Mouse (Mus musculus) hindbrain, embryonic 14.5 days (tissue): ENCODE measurements around the gene Slc45a1. TPM values are rescaled to one million over a fixed set of nuclear protein-coding genes. Genes with fewer than 3 reads are reported as not detected.

Experiments
- ATAC-seq: fragments of 200-750 bp; cut with Nextera tagmentation; 2 replicates; pipeline ENCODE4 v1.8.0; 2017; ENCODE audit warnings: moderate number of reproducible peaks, mild to moderate bottlenecking, moderate TSS enrichment, moderate library complexity; ENCODE audit not compliant: low FRiP score
- DNase-seq: peaks from one replicate; pipeline ENCODE4 v3.0.0-alpha.2; 2015; ENCODE audit warnings: low spot score
- H3K27ac ChIP-seq: fragments of 300-500 bp; sonication (generic); 2 replicates; pipeline ENCODE4 v1.5.1; 2014; ENCODE audit warnings: mild to moderate bottlenecking, moderate library complexity
- H3K27me3 ChIP-seq: fragments of 300-500 bp; sonication (generic); 2 replicates; pipeline ENCODE4 v1.6.1; 2014; ENCODE audit warnings: mild to moderate bottlenecking, low read length, mixed read lengths; ENCODE audit not compliant: control insufficient read depth, insufficient read depth
- H3K36me3 ChIP-seq: fragments of 300-500 bp; sonication (generic); replicated peaks from 2 replicates; pipeline ENCODE4 v1.6.1; 2014; ENCODE audit not compliant: control insufficient read depth, insufficient read depth
- H3K4me1 ChIP-seq: fragments of 300-500 bp; sonication (generic); replicated peaks from 2 replicates; pipeline ENCODE4 v1.6.1; 2014; ENCODE audit warnings: antibody characterized with exemption, low read length, mixed read lengths; ENCODE audit not compliant: control insufficient read depth, insufficient read depth
- H3K4me2 ChIP-seq: fragments of 300-500 bp; sonication (generic); replicated peaks from 2 replicates; pipeline ENCODE4 v1.6.1; 2014; ENCODE audit warnings: mild to moderate bottlenecking, moderate library complexity
- H3K4me3 ChIP-seq: fragments of 300-500 bp; sonication (generic); replicated peaks from 2 replicates; pipeline ENCODE4 v1.5.1; 2014; ENCODE audit warnings: mild to moderate bottlenecking, low read length
- H3K9ac ChIP-seq: fragments of 300-500 bp; sonication (generic); 2 replicates; pipeline ENCODE4 v1.6.1; 2014
- H3K9me3 ChIP-seq: fragments of 300-500 bp; sonication (generic); 2 replicates; pipeline ENCODE4 v1.6.1; 2016; ENCODE audit warnings: low read length; ENCODE audit not compliant: control insufficient read depth
- WGBS: fragments of 180-500 bp; shearing (Covaris S2); extraction: QIAGEN DNeasy Blood & Tissue Kit; methylation state at CpG from one replicate; pipeline ENCODE4 v1.1.7; 2014; 5-methylcytosine and 5-hydroxymethylcytosine counted together
- polyA plus RNA-seq: library from polyadenylated mRNA; unstranded; fragments of >200 nt; fragmentation: Nextera tagmentation; extraction: Ambion mirVana; gene quantifications from 2 replicates; pipeline ENCODE4 v1.2.1, GENCODE M21; 2014

The Slc45a1 gene
- polyA plus RNA-seq, 1 experiment from 2014 or later, result 35.9 TPM

- Histone ChIP-seq H3K9me3 (no peaks in the 10 kb centered on the region), H3K4me1 (no peaks in the 10 kb centered on the region), H3K36me3 (peaks cover 95% of the 10 kb centered on the region), H3K4me3 (no peak overlapping the region), H3K9ac (no peak overlapping the region), H3K4me2 (no peak overlapping the region), H3K27me3 (no peaks in the 10 kb centered on the region), H3K27ac (no peak overlapping the region)
- 94% methylated on average over 20 of the region's 20 CpGs for WGBS
- ATAC-seq (no peak), DNase-seq (no peak)
Measured at GRCm38 (mm10) chr4:150616841-150617240, 35.1 kb downstream of the Slc45a1 start.

- Histone ChIP-seq H3K27me3 (no peaks in the 10 kb centered on the region), H3K4me2 (no peak overlapping the region), H3K36me3 (peaks cover 99% of the 10 kb centered on the region), H3K27ac (peak overlapping the region; percentile 14; the same call in 1 of the 2 replicates), H3K4me3 (no peak overlapping the region), H3K4me1 (no peaks in the 10 kb centered on the region), H3K9me3 (no peaks in the 10 kb centered on the region), H3K9ac (no peak overlapping the region)
- DNase-seq, result no peak
- 87% methylated on average over 13 of the region's 13 CpGs for WGBS
- ATAC-seq, result no peak
Measured at GRCm38 (mm10) chr4:150616029-150616420, 35.9 kb downstream of the Slc45a1 start.

GRCm38 (mm10) chr4:150615251-150616028 is 36.5 kb downstream of the Slc45a1 start:
- Histone ChIP-seq H3K9ac (no peak overlapping the region), H3K4me1 (no peaks in the 10 kb centered on the region), H3K27ac (no peak overlapping the region), H3K9me3 (no peaks in the 10 kb centered on the region), H3K27me3 (no peaks in the 10 kb centered on the region), H3K4me2 (no peak overlapping the region), H3K4me3 (no peak overlapping the region), H3K36me3 (peaks cover 93% of the 10 kb centered on the region)
- ATAC-seq (no peak), DNase-seq (no peak)
- WGBS, result 97% methylated on average over 12 of the region's 12 CpGs

- no peak overlapping the region for H3K4me3 ChIP-seq
- no peak overlapping the region for H3K9ac ChIP-seq
- no peaks in the 10 kb centered on the region for H3K4me1 ChIP-seq
- H3K27ac ChIP-seq, result no peak overlapping the region
- H3K9me3 ChIP-seq, result no peaks in the 10 kb centered on the region
- peaks cover 77% of the 10 kb centered on the region for H3K36me3 ChIP-seq
- H3K4me2 ChIP-seq, result no peak overlapping the region
- WGBS, result 94% methylated on average over 7 of the region's 7 CpGs
- H3K27me3 ChIP-seq, result no peaks in the 10 kb centered on the region
- no peak for DNase-seq
- ATAC-seq, result no peak
Measured at GRCm38 (mm10) chr4:150613715-150614114, 38.3 kb downstream of the Slc45a1 start.

- H3K4me2 ChIP-seq, result no peak overlapping the region
- peaks cover 34% of the 10 kb centered on the region for H3K4me1 ChIP-seq
- no peak overlapping the region for H3K27ac ChIP-seq
- H3K36me3 ChIP-seq, result peaks cover 26% of the 10 kb centered on the region
- no peak for ATAC-seq
- no peaks in the 10 kb centered on the region for H3K27me3 ChIP-seq
- no peak overlapping the region for H3K4me3 ChIP-seq
- no peak for DNase-seq
- no peaks in the 10 kb centered on the region for H3K9me3 ChIP-seq
- H3K9ac ChIP-seq, result no peak overlapping the region
- WGBS, result 95% methylated on average over 3 of the region's 3 CpGs
Measured at GRCm38 (mm10) chr4:150608670-150609069, 43.3 kb downstream of the Slc45a1 start.

GRCm38 (mm10) chr4:150606449-150607161 is 45.4 kb downstream of the Slc45a1 start:
- Histone ChIP-seq H3K36me3 (peaks cover 6% of the 10 kb centered on the region), H3K27ac (peak overlapping the region; percentile 91), H3K4me3 (no peak overlapping the region), H3K4me2 (no peak overlapping the region), H3K9ac (peak overlapping the region; percentile 6; the same call in 1 of the 2 replicates), H3K9me3 (no peaks in the 10 kb centered on the region), H3K4me1 (peaks cover 34% of the 10 kb centered on the region), H3K27me3 (no peaks in the 10 kb centered on the region)
- peak; percentile 50 for DNase-seq
- ATAC-seq, result peak; percentile 59; the same call in 1 of the 2 replicates
- 22% methylated on average over 3 of the region's 3 CpGs for WGBS

- 83% methylated on average over 3 of the region's 3 CpGs for WGBS
- no peak for ATAC-seq
- no peaks in the 10 kb centered on the region for H3K27me3 ChIP-seq
Measured at GRCm38 (mm10) chr4:150605804-150606203, 46.2 kb downstream of the Slc45a1 start.

GRCm38 (mm10) chr4:150603366-150604061 is 48.5 kb downstream of the Slc45a1 start:
- DNase-seq, result no peak
- H3K9ac ChIP-seq, result no peak overlapping the region
- no peak for ATAC-seq
- no peak overlapping the region for H3K27ac ChIP-seq
- no peak overlapping the region for H3K4me3 ChIP-seq
- no peaks in the 10 kb centered on the region for H3K27me3 ChIP-seq
- peaks cover 45% of the 10 kb centered on the region for H3K4me1 ChIP-seq
- no peaks in the 10 kb centered on the region for H3K36me3 ChIP-seq
- no peaks in the 10 kb centered on the region for H3K9me3 ChIP-seq
- WGBS, result 100% methylated on average over 1 of the region's 1 CpGs
- no peak overlapping the region for H3K4me2 ChIP-seq

More at GRCm38 (mm10) chr4:150605804-150606203, 46.2 kb downstream of the Slc45a1 start:
- no peaks in the 10 kb centered on the region for H3K9me3 ChIP-seq
- no peak overlapping the region for H3K9ac ChIP-seq
- peaks cover 34% of the 10 kb centered on the region for H3K4me1 ChIP-seq
- H3K27ac ChIP-seq, result peak overlapping the region; percentile 91
- no peak for DNase-seq
- H3K4me3 ChIP-seq, result no peak overlapping the region
- no peaks in the 10 kb centered on the region; the same call in 1 of the 2 replicates for H3K36me3 ChIP-seq
- no peak overlapping the region for H3K4me2 ChIP-seq

- WGBS, result 64% methylated on average over 10 of the region's 10 CpGs
- Histone ChIP-seq H3K4me3 (no peak overlapping the region), H3K27ac (peak overlapping the region; percentile 72), H3K4me2 (no peak overlapping the region), H3K27me3 (no peaks in the 10 kb centered on the region), H3K9me3 (no peaks in the 10 kb centered on the region), H3K9ac (no peak overlapping the region), H3K4me1 (peaks cover 33% of the 10 kb centered on the region), H3K36me3 (no peaks in the 10 kb centered on the region)
- ATAC-seq (no peak), DNase-seq (no peak)
Measured at GRCm38 (mm10) chr4:150601489-150601888, 50.5 kb downstream of the Slc45a1 start.
